Mouse (Mus musculus): Measurements from ENCODE around the gene Sirt4.
"Not testable (repeated sequence)": the region's sequence is repeated elsewhere in the genome, so short reads cannot be mapped to it uniquely, and the experiment has no call there.

Gene Sirt4

GRCm38 (mm10) chr5:115483947-115484920 lies at the start of gene Sirt4:
TSS of gene Sirt4 (minus strand) at chr5:115484725.
- peak; percentile 70 for DNase-seq (ENCODE audit: extremely low read depth, insufficient read length, low spot score)

- peak; percentile 73 for DNase-seq (ENCODE audit: extremely low read depth, insufficient read length, low spot score)
Measured at GRCm38 (mm10) chr5:115531671-115532270, 47.2 kb upstream of the Sirt4 start.

- no peak for DNase-seq (ENCODE audit: extremely low read depth, insufficient read length, low spot score)
Measured at GRCm38 (mm10) chr5:115530447-115530809, 45.9 kb upstream of the Sirt4 start.

GRCm38 (mm10) chr5:115529742-115530446 lies 45.4 kb upstream of the Sirt4 start:
- DNase-seq (ENCODE audit: extremely low read depth, insufficient read length, low spot score) = no peak

GRCm38 (mm10) chr5:115529364-115529741 lies 44.8 kb upstream of the Sirt4 start:
- DNase-seq (ENCODE audit: extremely low read depth, insufficient read length, low spot score) = no peak

- DNase-seq (ENCODE audit: extremely low read depth, insufficient read length, low spot score) = no peak
Measured at GRCm38 (mm10) chr5:115528128-115528527, 43.6 kb upstream of the Sirt4 start.

DNA sequence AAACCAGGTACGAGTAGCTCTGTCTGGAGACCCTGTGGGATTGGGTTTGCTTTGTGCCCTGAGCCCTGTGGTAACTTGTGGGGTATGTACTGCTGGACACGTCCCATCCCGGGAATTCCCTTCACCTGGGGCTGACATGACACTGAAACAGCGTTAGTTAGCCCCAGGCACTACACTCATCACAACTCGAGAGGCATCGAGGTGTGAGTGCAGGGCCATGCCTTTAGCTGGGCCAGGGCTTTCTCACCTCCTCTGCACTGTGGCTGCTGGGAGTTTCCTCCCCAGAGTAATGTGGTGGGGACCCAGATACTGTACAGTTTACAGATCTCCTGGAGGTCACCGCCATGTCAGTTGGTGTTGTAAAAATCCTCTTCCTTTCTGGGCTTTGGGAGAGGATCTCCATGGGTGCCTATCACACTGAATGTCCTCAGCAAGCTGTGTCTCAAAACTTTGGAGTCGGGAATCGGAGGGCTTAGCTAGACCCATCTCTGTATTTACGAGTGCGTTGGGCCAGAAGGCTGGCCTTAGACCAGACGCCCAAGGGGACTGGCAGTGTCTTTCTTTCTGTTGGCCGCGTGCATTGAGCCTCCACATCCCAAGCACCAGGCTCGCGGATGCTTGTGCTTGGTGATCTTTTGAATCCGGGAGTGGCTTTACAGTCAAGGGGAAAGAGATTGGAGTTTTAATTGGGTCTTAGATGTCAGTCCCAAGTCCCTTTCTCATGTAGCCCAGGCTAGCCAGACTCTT lies 42.1 kb upstream of the Sirt4 start:
- no peak for DNase-seq (ENCODE audit: extremely low read depth, insufficient read length, low spot score)

DNA sequence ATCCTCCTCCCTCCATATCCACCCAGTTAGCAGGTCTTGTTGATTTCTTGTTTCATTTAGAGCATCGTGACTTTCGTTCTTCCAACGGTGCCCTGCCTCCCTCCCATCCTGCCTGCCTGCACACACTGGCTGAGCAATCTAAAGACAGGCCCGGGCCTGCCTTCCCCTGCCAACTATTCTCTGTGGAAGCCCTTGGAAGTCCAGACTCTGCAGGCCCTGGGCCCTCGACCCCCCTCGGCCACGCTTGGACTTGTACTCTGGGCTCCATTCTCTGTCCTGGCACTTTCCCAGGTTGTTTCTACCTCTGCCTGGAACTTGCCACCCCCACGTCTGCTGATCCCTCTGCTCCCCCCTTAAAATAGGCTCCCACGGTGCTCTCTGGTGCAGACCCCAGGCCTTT lies 41.4 kb upstream of the Sirt4 start:
- DNase-seq (ENCODE audit: extremely low read depth, insufficient read length, low spot score) = no peak

DNA sequence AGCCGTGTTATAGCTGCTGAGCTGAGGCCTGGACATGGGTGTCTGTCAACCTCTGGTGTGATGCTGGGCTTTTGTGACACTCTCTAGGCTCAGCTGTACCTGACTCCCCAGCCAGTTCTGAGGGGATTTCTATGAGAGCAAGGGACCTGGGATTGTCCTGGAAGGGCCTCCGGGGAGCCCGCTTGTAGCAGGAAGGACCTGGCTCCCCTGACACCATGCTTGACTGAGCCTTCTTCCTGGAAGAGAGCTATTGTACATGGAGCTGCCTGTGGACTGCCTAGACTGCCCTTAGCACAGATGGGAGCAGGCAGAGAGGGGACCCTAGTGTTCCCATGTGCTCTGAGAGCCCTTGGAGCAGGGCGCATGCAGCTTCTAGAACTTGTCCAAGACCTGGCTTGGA lies 40.9 kb upstream of the Sirt4 start:
- no peak for DNase-seq (ENCODE audit: extremely low read depth, insufficient read length, low spot score)

DNA sequence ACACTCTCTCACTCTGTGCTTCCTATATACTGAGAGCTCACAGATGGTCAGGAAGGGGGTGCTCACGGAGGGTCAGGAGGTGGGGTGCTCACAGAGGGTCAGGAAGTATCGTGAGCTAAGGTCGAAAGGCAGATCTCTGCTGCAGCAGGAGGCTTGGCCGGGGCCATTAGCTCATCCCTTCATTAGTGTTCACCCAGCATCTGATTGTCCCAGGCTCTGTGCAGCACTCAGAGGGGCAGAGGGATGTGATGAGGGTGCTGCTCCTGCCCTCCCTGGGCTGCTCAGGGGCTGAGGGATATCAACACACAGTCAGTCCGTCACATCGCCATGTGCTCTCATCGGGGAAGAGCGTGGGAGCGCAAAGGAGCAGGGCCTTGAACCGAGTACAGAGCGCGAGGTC lies 39.9 kb upstream of the Sirt4 start:
- no peak for DNase-seq (ENCODE audit: extremely low read depth, insufficient read length, low spot score)

GRCm38 (mm10) chr5:115523971-115524370 lies 39.4 kb upstream of the Sirt4 start:
- no peak for DNase-seq (ENCODE audit: extremely low read depth, insufficient read length, low spot score)

DNA sequence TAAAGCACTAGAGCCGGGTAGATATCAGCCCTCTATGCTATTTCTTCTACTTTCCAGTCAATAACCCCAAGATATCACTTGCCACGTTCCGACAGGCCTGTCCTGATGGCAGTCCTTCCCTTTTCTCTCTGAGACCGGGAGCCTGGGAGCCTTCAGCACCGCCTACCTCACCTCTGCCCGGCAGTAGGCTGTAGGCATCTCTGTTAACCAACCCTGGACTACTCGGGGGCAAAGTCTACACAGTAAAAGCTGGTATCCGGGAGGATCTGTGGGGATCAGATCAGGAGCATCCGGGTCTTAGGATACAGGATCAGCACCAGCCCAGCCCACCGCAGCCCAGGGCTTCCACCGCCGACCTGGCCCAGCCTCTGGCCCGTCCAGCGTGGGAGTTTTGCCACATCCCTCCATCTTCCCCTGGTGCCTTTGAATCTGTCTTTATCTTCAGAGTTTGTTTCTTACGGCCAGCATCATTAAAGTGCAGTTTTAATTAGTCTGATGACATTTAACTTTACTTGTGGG lies 38.5 kb upstream of the Sirt4 start:
- no peak for DNase-seq (ENCODE audit: extremely low read depth, insufficient read length, low spot score)

DNA sequence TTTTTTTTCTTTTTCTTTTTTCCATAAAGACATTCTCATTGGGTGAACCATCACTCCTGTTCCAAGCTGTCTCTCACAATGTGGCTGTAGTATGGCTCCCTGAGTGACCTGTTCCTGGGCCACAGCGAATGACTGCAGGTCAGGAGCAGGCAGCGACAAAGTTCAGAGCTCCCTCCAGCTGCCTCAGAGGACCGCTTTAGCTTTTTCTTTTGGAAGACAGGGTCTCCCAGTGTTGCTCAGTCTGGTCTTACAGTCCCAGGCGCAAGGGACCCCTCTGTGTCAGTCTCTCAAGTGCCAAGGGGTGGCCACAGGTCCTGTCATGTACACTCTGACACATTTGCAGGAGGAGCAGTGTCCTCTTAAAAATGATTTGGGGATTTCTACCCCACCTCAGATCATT lies 38.0 kb upstream of the Sirt4 start:
- DNase-seq (ENCODE audit: extremely low read depth, insufficient read length, low spot score) = no peak

DNA sequence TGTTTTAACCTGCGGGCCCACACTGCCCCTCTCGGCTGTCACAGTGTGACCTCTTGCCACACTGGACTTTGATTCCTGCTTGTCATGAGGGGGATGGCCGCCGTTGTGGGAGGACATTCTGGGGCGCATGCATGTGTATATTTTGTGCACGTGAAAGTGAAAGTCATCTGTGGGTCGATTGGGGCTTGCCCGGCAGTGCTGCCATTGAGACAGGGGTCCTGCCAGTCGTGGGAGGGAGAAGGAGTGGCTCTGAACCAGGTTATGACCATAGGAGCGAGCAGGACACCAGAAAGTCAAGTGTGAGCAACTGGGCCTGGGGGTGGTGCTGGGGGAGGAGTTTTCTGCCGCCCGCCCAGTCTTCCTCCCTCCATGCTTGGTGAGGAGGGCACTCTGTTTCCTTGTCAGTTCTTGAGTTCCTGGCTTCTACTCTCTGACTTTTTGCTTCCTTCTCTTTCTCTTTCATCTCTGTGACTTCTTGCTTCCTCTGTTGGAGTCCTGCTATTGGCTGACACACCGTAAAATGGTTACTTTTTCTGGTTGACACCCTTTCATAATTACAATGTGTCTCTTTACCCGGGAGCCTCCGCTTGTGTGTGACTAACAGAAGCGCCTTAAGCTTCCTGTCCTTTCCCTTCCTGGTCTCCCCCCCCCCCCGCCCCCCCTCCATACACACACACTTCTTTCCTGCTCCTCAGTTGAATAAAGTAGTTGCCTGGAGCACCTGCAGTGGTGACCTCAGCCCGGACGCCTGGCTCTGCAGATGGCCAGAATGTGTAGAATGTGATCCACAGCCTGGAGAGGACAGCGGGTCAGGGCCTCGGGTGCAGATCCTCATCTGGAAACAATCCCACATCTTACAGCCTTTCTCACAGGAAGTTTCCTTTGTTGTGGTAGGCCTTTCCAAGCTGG lies 37.3 kb upstream of the Sirt4 start:
- DNase-seq (ENCODE audit: extremely low read depth, insufficient read length, low spot score) = peak; percentile 55

- DNase-seq (ENCODE audit: extremely low read depth, insufficient read length, low spot score) = no peak
Measured at GRCm38 (mm10) chr5:115520325-115520869, 35.9 kb upstream of the Sirt4 start.

DNA sequence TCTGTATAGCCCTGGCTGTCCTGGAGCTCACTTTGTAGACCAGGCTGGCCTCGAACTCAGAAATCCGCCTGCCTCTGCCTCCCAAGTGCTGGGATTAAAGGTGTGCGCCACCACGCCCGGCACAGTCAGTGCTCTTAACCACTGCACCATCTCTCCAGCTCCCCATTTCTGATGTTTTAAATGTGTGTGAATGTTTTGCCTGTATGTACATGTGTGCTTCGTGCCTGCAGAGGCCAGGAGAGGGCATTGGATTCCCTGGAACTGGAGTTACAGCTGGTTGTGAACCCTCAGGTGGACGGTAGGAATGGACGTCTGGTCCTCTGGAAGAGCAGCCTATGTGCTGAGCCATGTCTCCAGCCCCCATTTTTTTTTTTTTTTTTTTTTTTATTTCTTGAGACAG lies 33.7 kb upstream of the Sirt4 start:
- not testable (repeated sequence) for DNase-seq (ENCODE audit: extremely low read depth, insufficient read length, low spot score)

DNA sequence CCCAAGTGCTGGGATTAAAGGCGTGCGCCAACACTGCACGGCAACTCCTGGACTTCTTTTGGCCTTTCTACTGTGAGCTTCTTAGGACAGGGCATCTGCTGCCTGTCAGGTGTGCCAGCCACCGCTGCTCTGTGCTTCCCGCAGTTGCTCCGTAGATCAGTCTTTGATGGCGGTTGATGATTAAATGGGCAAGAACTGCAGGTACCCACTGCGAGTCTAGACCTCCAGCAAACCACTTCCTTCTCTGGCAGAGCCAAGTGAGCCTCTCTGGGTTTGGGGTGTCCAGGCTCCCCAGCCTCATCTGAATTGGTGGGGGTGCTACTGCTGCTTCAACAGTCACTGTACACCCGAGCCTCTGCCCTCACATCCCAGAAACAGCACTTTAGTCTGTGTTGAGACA lies 33.0 kb upstream of the Sirt4 start:
- no peak for DNase-seq (ENCODE audit: extremely low read depth, insufficient read length, low spot score)

- no peak for DNase-seq (ENCODE audit: extremely low read depth, insufficient read length, low spot score)
Measured at GRCm38 (mm10) chr5:115516908-115517307, 32.4 kb upstream of the Sirt4 start.
